Mouse (Mus musculus) CD4-positive helper T cell, adult 2 months (primary cell): ENCODE results near the gene Prl3d2.
"Not testable (repeated sequence)": the region's sequence is repeated elsewhere in the genome, so short reads cannot be mapped to it uniquely, and the experiment has no call there.

Experiments
- DNase-seq: peaks from one replicate; pipeline ENCODE4 v3.0.0-alpha.2; 2012; ENCODE audit warnings: low read depth, missing footprints, low spot score

Gene Prl3d2

GRCm38 (mm10) chr13:27121398-27121797, at the start of gene Prl3d2:
TSS of gene Prl3d2 (plus strand) at chr13:27121698.
- not testable (repeated sequence) for DNase-seq

GRCm38 (mm10) chr13:27093890-27094289, 27.6 kb upstream of the Prl3d2 start, which contains the start of gene Prl3d1:
TSS of gene Prl3d1 (plus strand) at chr13:27094190.
- not testable (repeated sequence) for DNase-seq

GRCm38 (mm10) chr13:27148264-27148663, 26.8 kb downstream of the Prl3d2 start:
- no peak for DNase-seq

GRCm38 (mm10) chr13:27156490-27156889, 35.0 kb downstream of the Prl3d2 start, which contains the start of gene Prl3d3:
TSS of gene Prl3d3 (plus strand) at chr13:27156790.
- DNase-seq: not testable (repeated sequence)
